ENCODE assay signal across 29 mouse cellular contexts in genomic region chr5:148248236-148248635, GRCm38 (mm10).
DNase-seq lines count a peak whose midpoint lies in the region; ATAC-seq and TF ChIP-seq lines count a peak whose summit lies in the region.
"Had no signal": no experiment of that assay in that cellular context is flagged by ENCODE, and none has a peak within 500 bp of the region (broad histone marks: within the 10 kb centered on the region; RNA-seq: fewer than 3 reads in every experiment).

No protein-coding gene starts in this region.

- no peak overlapping the region for H3K4me2 ChIP-seq in hindbrain, embryonic 13.5 days
- H3K4me2 ChIP-seq in hindbrain, embryonic 12.5 days (replicated peaks), result no peak overlapping the region
- H3K4me2 ChIP-seq in lung, postnatal 0 days (replicated peaks; ENCODE audit: low read depth, low read length), result no peak overlapping the region
- H3K4me2 ChIP-seq: embryonic facial prominence, embryonic 12.5 days; forebrain, embryonic 12.5 days; liver, embryonic 12.5 days; midbrain, embryonic 12.5 days; neural tube, embryonic 13.5 days; stomach, embryonic 15.5 days had no signal

- ATAC-seq in hindbrain, embryonic 13.5 days (ENCODE audit: low FRiP score), result no peak
- ATAC-seq in hindbrain, embryonic 12.5 days (ENCODE audit: low FRiP score), result no peak
- no peak for ATAC-seq in lung, postnatal 0 days
- no peak for ATAC-seq in erythroid progenitor cell, adult 5-6 weeks (replicated peaks; ENCODE audit: low FRiP score, poor library complexity, severe bottlenecking)
- ATAC-seq: forebrain, postnatal 0 days; hindbrain, embryonic 16.5 days; liver, embryonic 12.5 days; liver, postnatal 0 days had no signal

- peaks cover 16% of the 10 kb centered on the region for H3K4me1 ChIP-seq in heart, embryonic 10.5 days
- H3K4me1 ChIP-seq in hindbrain, embryonic 13.5 days (replicated peaks), result no peaks in the 10 kb centered on the region
- H3K4me1 ChIP-seq in hindbrain, embryonic 12.5 days, result peaks cover 6% of the 10 kb centered on the region
- no peaks in the 10 kb centered on the region for H3K4me1 ChIP-seq in lung, postnatal 0 days (ENCODE audit: insufficient read depth, low read depth, low read length)
- H3K4me1 ChIP-seq: forebrain, embryonic 12.5 days; liver, embryonic 12.5 days; megakaryocyte, embryonic 14.5 days; midbrain, embryonic 12.5 days; neural tube, embryonic 13.5 days; stomach, embryonic 15.5 days had no signal

- H3K4me3 ChIP-seq in heart, embryonic 10.5 days, result no peak overlapping the region
- no peak overlapping the region for H3K4me3 ChIP-seq in hindbrain, embryonic 13.5 days
- no peak overlapping the region for H3K4me3 ChIP-seq in hindbrain, embryonic 12.5 days
- H3K4me3 ChIP-seq in lung, postnatal 0 days (ENCODE audit: low read depth, low read length), result no peak overlapping the region
- H3K4me3 ChIP-seq: embryonic facial prominence, embryonic 12.5 days; forebrain, embryonic 12.5 days; layer of hippocampus, adult 2 months; left cerebral cortex, adult 2 months; liver, embryonic 12.5 days; megakaryocyte, embryonic 14.5 days; midbrain, embryonic 12.5 days; myocyte; neural tube, embryonic 13.5 days; stomach, embryonic 15.5 days had no signal

- H3K27me3 ChIP-seq in heart, embryonic 10.5 days (ENCODE audit: insufficient read depth, poor library complexity, severe bottlenecking), result no peaks in the 10 kb centered on the region
- no peaks in the 10 kb centered on the region for H3K27me3 ChIP-seq in hindbrain, embryonic 13.5 days
- no peaks in the 10 kb centered on the region for H3K27me3 ChIP-seq in hindbrain, embryonic 12.5 days
- H3K27me3 ChIP-seq in lung, postnatal 0 days (replicated peaks; ENCODE audit: insufficient read depth, low read length), result no peaks in the 10 kb centered on the region
- H3K27me3 ChIP-seq: embryonic facial prominence, embryonic 12.5 days; forebrain, embryonic 12.5 days; liver, embryonic 12.5 days; megakaryocyte, embryonic 14.5 days; neural tube, embryonic 13.5 days; stomach, embryonic 15.5 days had no signal

- 37% methylated on average over 2 of the region's 2 CpGs for WGBS in heart, embryonic 10.5 days
- 53% methylated on average over 2 of the region's 2 CpGs for WGBS in hindbrain, embryonic 13.5 days
- 41% methylated on average over 2 of the region's 2 CpGs for WGBS in hindbrain, embryonic 12.5 days
- WGBS in lung, postnatal 0 days, result 41% methylated on average over 2 of the region's 2 CpGs

- no peak overlapping the region for H3K9ac ChIP-seq in hindbrain, embryonic 13.5 days
- no peak overlapping the region for H3K9ac ChIP-seq in hindbrain, embryonic 12.5 days
- H3K9ac ChIP-seq in lung, postnatal 0 days (replicated peaks; ENCODE audit: low read depth), result no peak overlapping the region
- H3K9ac ChIP-seq: embryonic facial prominence, embryonic 12.5 days; forebrain, embryonic 12.5 days; forebrain, postnatal 0 days; liver, embryonic 12.5 days; liver, postnatal 0 days; midbrain, embryonic 12.5 days; neural tube, embryonic 13.5 days; stomach, embryonic 15.5 days had no signal

- no peak for TF ChIP-seq CTCF in lung, postnatal 0 days (IDR thresholded peaks at IDR 0.05)

- peak; percentile 87 for DNase-seq in heart, adult 11 months
- DNase-seq in heart, embryonic 10.5 days (ENCODE audit: low spot score), result no peak
- peak; percentile 27 for DNase-seq in forelimb bud, embryonic 11.5 days (ENCODE audit: low read depth, low spot score)
- peak; percentile 41 for DNase-seq in heart, postnatal 4 days
- no peak for DNase-seq in lung, postnatal 0 days (ENCODE audit: low spot score)
- DNase-seq: adrenal gland, postnatal 10 days; cerebellum, adult 8-10 months; cerebellum, postnatal 25 days; forebrain, postnatal 0 days; kidney, adult 2 months; kidney, postnatal 36 days; liver, postnatal 0 days; lung, postnatal 4 days; thymus, adult 18-20 months; thymus, postnatal 25 days had no signal

- H3K36me3 ChIP-seq in heart, embryonic 10.5 days, result no peaks in the 10 kb centered on the region
- H3K36me3 ChIP-seq in hindbrain, embryonic 13.5 days, result peaks cover 7% of the 10 kb centered on the region; the same call in 1 of the 2 replicates
- no peaks in the 10 kb centered on the region for H3K36me3 ChIP-seq in hindbrain, embryonic 12.5 days
- H3K36me3 ChIP-seq in lung, postnatal 0 days (ENCODE audit: insufficient read depth, low read length), result no peaks in the 10 kb centered on the region
- H3K36me3 ChIP-seq: embryonic facial prominence, embryonic 12.5 days; forebrain, embryonic 12.5 days; liver, embryonic 12.5 days; midbrain, embryonic 12.5 days; neural tube, embryonic 13.5 days; stomach, embryonic 15.5 days had no signal

- no peak for TF ChIP-seq EP300 in lung, postnatal 0 days (IDR thresholded peaks at IDR 0.05)

- H3K9me3 ChIP-seq in heart, embryonic 10.5 days, result no peaks in the 10 kb centered on the region; the same call in 1 of the 2 replicates
- 0 out of 2 replicates have a peak, but pooled peaks cover 3% of the 10 kb centered on the region for H3K9me3 ChIP-seq in hindbrain, embryonic 13.5 days
- no peaks in the 10 kb centered on the region for H3K9me3 ChIP-seq in hindbrain, embryonic 12.5 days (replicated peaks)
- H3K9me3 ChIP-seq in lung, postnatal 0 days (ENCODE audit: low read length), result no peaks in the 10 kb centered on the region
- H3K9me3 ChIP-seq: embryonic facial prominence, embryonic 12.5 days; midbrain, embryonic 12.5 days; neural tube, embryonic 13.5 days; stomach, embryonic 15.5 days had no signal

- no peak overlapping the region for H3K27ac ChIP-seq in heart, embryonic 10.5 days
- peak overlapping the region; percentile 36; the same call in 1 of the 2 replicates for H3K27ac ChIP-seq in hindbrain, embryonic 13.5 days
- no peak overlapping the region for H3K27ac ChIP-seq in hindbrain, embryonic 12.5 days
- H3K27ac ChIP-seq in lung, postnatal 0 days (ENCODE audit: low read length), result no peak overlapping the region
- H3K27ac ChIP-seq: embryonic facial prominence, embryonic 12.5 days; forebrain, embryonic 12.5 days; layer of hippocampus, adult 2 months; left cerebral cortex, adult 2 months; liver, embryonic 12.5 days; midbrain, embryonic 12.5 days; neural tube, embryonic 13.5 days; stomach, embryonic 15.5 days had no signal

Comparison
In these comparisons a context has a peak if more than half of its experiments do, and no peak if none do; other contexts are left out.
1. DNase-seq: peak in heart, adult 11 months (single experiment), forelimb bud, embryonic 11.5 days (single experiment) and heart, postnatal 4 days (single experiment); none in heart, embryonic 10.5 days (single experiment) and lung, postnatal 0 days (single experiment).